Mouse (Mus musculus) liver, postnatal 0 days (tissue): ENCODE measurements around the gene Dnm3. TPM values are rescaled to one million over a fixed set of nuclear protein-coding genes. Genes with fewer than 3 reads are reported as not detected.
A peak's percentile ranks its signal among the peaks of the same experiment; 100 is the strongest.

Experiments used
- ATAC-seq: fragments of 200-750 bp; cut with Nextera tagmentation; 2 replicates; pipeline ENCODE4 v1.8.0; 2017; ENCODE audit warnings: mild to moderate bottlenecking, moderate library complexity
- DNase-seq: peaks from one replicate; pipeline ENCODE4 v3.0.0-alpha.2; 2016
- H3K27ac ChIP-seq: fragments of 300-500 bp; sonication (generic); 2 replicates; pipeline ENCODE4 v1.5.1; 2014; ENCODE audit warnings: antibody characterized with exemption, moderate library complexity, mild to moderate bottlenecking, low read depth
- H3K27me3 ChIP-seq: fragments of 300-500 bp; sonication (generic); 2 replicates; pipeline ENCODE4 v1.6.1; 2014; ENCODE audit warnings: low read length, control low read depth, mixed read lengths; ENCODE audit not compliant: insufficient read depth
- H3K36me3 ChIP-seq: fragments of 300-500 bp; sonication (generic); replicated peaks from 2 replicates; pipeline ENCODE4 v1.6.1; 2014; ENCODE audit warnings: mild to moderate bottlenecking, control low read depth, low read length, moderate library complexity, mixed read lengths; ENCODE audit not compliant: insufficient read depth
- H3K4me1 ChIP-seq: fragments of 300-500 bp; sonication (generic); 2 replicates; pipeline ENCODE4 v1.6.1; 2014; ENCODE audit warnings: antibody characterized with exemption, mild to moderate bottlenecking, control low read depth; ENCODE audit not compliant: insufficient read depth
- H3K4me2 ChIP-seq: fragments of 300-500 bp; sonication (generic); 2 replicates; pipeline ENCODE4 v1.6.1; 2014; ENCODE audit warnings: low read depth, mild to moderate bottlenecking, low read length, moderate library complexity, mixed read lengths
- H3K4me3 ChIP-seq: fragments of 300-500 bp; sonication (generic); 2 replicates; pipeline ENCODE4 v1.5.1; 2014; ENCODE audit warnings: low read depth, low read length
- H3K9ac ChIP-seq: fragments of 300-500 bp; sonication (generic); replicated peaks from 2 replicates; pipeline ENCODE4 v1.6.1; 2014; ENCODE audit warnings: mild to moderate bottlenecking, moderate library complexity
- H3K9me3 ChIP-seq: fragments of 300-500 bp; sonication (generic); 2 replicates; pipeline ENCODE4 v1.6.1; 2016; ENCODE audit warnings: mild to moderate bottlenecking, control low read depth, low read length, mixed read lengths
- CTCF ChIP-seq: sonication (generic); IDR thresholded peaks from 2 replicates; pipeline ENCODE4 v1.5.1; 2016; ENCODE audit warnings: antibody characterized with exemption, low read depth
- EP300 ChIP-seq: IDR thresholded peaks from 2 replicates; pipeline ENCODE4 v1.6.1; 2016; ENCODE audit warnings: antibody characterized with exemption, low read depth, mild to moderate bottlenecking
- WGBS: fragments of 180-500 bp; shearing (Covaris S2); extraction: QIAGEN DNeasy Blood & Tissue Kit; methylation state at CpG from one replicate; pipeline ENCODE4 v1.1.7; 2014; ENCODE audit not compliant: insufficient replicate concordance; 5-methylcytosine and 5-hydroxymethylcytosine counted together
- polyA plus RNA-seq: library from polyadenylated mRNA; unstranded; fragments of >200 nt; fragmentation: Nextera tagmentation; extraction: Ambion mirVana; gene quantifications from 2 replicates; pipeline ENCODE4 v1.2.1, GENCODE M21; 2015

Gene Dnm3
- polyA plus RNA-seq, 1 experiment from 2014 or later, result 0.14 TPM

GRCm38 (mm10) chr1:162038431-162038830 lies 439.4 kb downstream of the Dnm3 start:
- Histone ChIP-seq H3K36me3 (no peaks in the 10 kb centered on the region), H3K4me3 (no peak overlapping the region), H3K27ac (peak overlapping the region; percentile 51; the same call in 1 of the 2 replicates), H3K9ac (no peak overlapping the region), H3K27me3 (no peaks in the 10 kb centered on the region), H3K4me2 (0 out of 2 replicates have a peak overlapping the region, but pooled peaks have one; percentile 24), H3K9me3 (no peaks in the 10 kb centered on the region), H3K4me1 (peaks cover 13% of the 10 kb centered on the region)
- TF ChIP-seq EP300 (no peak), CTCF (no peak)
- DNase-seq, result no peak
- 46% methylated on average over 5 of the region's 5 CpGs for WGBS
- no peak for ATAC-seq

- Histone ChIP-seq H3K27ac (peak overlapping the region; percentile 51; the same call in 1 of the 2 replicates), H3K36me3 (no peaks in the 10 kb centered on the region), H3K9me3 (no peaks in the 10 kb centered on the region), H3K4me3 (no peak overlapping the region), H3K9ac (no peak overlapping the region), H3K4me1 (peaks cover 13% of the 10 kb centered on the region), H3K27me3 (no peaks in the 10 kb centered on the region), H3K4me2 (no peak overlapping the region)
- ATAC-seq (peak; percentile 53), DNase-seq (no peak)
- WGBS, result 65% methylated on average over 10 of the region's 10 CpGs
- no peak for TF ChIP-seq EP300
- no peak for TF ChIP-seq CTCF
Observed at GRCm38 (mm10) chr1:162037968-162038421, 439.8 kb downstream of the Dnm3 start.

- TF ChIP-seq EP300, result no peak
- no peak for TF ChIP-seq CTCF
- H3K4me3 ChIP-seq, result no peak overlapping the region
- H3K27ac ChIP-seq, result peak overlapping the region; percentile 51
- no peak overlapping the region for H3K4me2 ChIP-seq
- H3K4me1 ChIP-seq, result peaks cover 13% of the 10 kb centered on the region
- no peaks in the 10 kb centered on the region for H3K27me3 ChIP-seq
- 61% methylated on average over 6 of the region's 6 CpGs for WGBS
- H3K9me3 ChIP-seq, result no peaks in the 10 kb centered on the region
- H3K36me3 ChIP-seq, result no peaks in the 10 kb centered on the region
- no peak for DNase-seq
- no peak overlapping the region for H3K9ac ChIP-seq
- ATAC-seq, result no peak
Observed at GRCm38 (mm10) chr1:162037185-162037765, 440.6 kb downstream of the Dnm3 start.

GRCm38 (mm10) chr1:162036461-162036835 lies 441.4 kb downstream of the Dnm3 start:
- Histone ChIP-seq H3K4me2 (no peak overlapping the region), H3K27ac (no peak overlapping the region), H3K9me3 (no peaks in the 10 kb centered on the region), H3K36me3 (no peaks in the 10 kb centered on the region), H3K4me3 (no peak overlapping the region), H3K9ac (no peak overlapping the region), H3K4me1 (peaks cover 13% of the 10 kb centered on the region), H3K27me3 (no peaks in the 10 kb centered on the region)
- TF ChIP-seq EP300, result no peak
- TF ChIP-seq CTCF, result no peak
- 34% methylated on average over 5 of the region's 5 CpGs for WGBS
- ATAC-seq, result no peak
- no peak for DNase-seq

- ATAC-seq (no peak), DNase-seq (no peak)
- Histone ChIP-seq H3K27ac (no peak overlapping the region), H3K4me2 (no peak overlapping the region), H3K9ac (no peak overlapping the region), H3K4me1 (peaks cover 11% of the 10 kb centered on the region), H3K27me3 (no peaks in the 10 kb centered on the region), H3K36me3 (no peaks in the 10 kb centered on the region), H3K9me3 (no peaks in the 10 kb centered on the region), H3K4me3 (no peak overlapping the region)
- 83% methylated on average over 6 of the region's 6 CpGs for WGBS
- TF ChIP-seq CTCF (no peak), EP300 (no peak)
Observed at GRCm38 (mm10) chr1:162035800-162036460, 441.9 kb downstream of the Dnm3 start.

GRCm38 (mm10) chr1:162023681-162024270 lies 454.1 kb downstream of the Dnm3 start:
- WGBS, result 75% methylated on average over 8 of the region's 8 CpGs

More at GRCm38 (mm10) chr1:162023681-162024270, 454.1 kb downstream of the Dnm3 start:
- no peak overlapping the region for H3K4me2 ChIP-seq
- no peaks in the 10 kb centered on the region for H3K36me3 ChIP-seq
- no peak overlapping the region for H3K27ac ChIP-seq
- no peak for TF ChIP-seq EP300
- TF ChIP-seq CTCF, result no peak
- no peaks in the 10 kb centered on the region for H3K4me1 ChIP-seq
- H3K27me3 ChIP-seq, result no peaks in the 10 kb centered on the region
- H3K9me3 ChIP-seq, result no peaks in the 10 kb centered on the region
- no peak for DNase-seq
- no peak overlapping the region for H3K4me3 ChIP-seq
- no peak overlapping the region for H3K9ac ChIP-seq
- ATAC-seq, result no peak
